Mouse (Mus musculus) kidney, postnatal 0 days (tissue): ENCODE measurements around the gene Ncam2. TPM values are rescaled to one million over a fixed set of nuclear protein-coding genes. Genes with fewer than 3 reads are reported as not detected.
A peak's percentile ranks its signal among the peaks of the same experiment; 100 is the strongest.

ENCODE experiments used
- ATAC-seq: fragments of 200-750 bp; cut with Nextera tagmentation; replicated peaks from 2 replicates; pipeline ENCODE4 v1.8.0; 2017; ENCODE audit warnings: low read depth, moderate number of reproducible peaks, moderate TSS enrichment, moderate library complexity; ENCODE audit not compliant: low FRiP score
- DNase-seq: peaks from one replicate; pipeline ENCODE4 v3.0.0-alpha.2; 2016; ENCODE audit warnings: low spot score
- H3K27ac ChIP-seq: fragments of 300-500 bp; sonication (generic); 2 replicates; pipeline ENCODE4 v1.5.1; 2014; ENCODE audit warnings: mild to moderate bottlenecking
- H3K27me3 ChIP-seq: fragments of 300-500 bp; sonication (generic); 2 replicates; pipeline ENCODE4 v1.6.1; 2014; ENCODE audit warnings: low read length, mixed read lengths; ENCODE audit not compliant: insufficient read depth
- H3K36me3 ChIP-seq: fragments of 300-500 bp; sonication (generic); 2 replicates; pipeline ENCODE4 v1.6.1; 2014; ENCODE audit warnings: low read length, mixed read lengths; ENCODE audit not compliant: insufficient read depth
- H3K4me1 ChIP-seq: fragments of 300-500 bp; sonication (generic); replicated peaks from 2 replicates; pipeline ENCODE4 v1.6.1; 2014; ENCODE audit warnings: antibody characterized with exemption, low read length, mixed read lengths; ENCODE audit not compliant: insufficient read depth
- H3K4me2 ChIP-seq: fragments of 300-500 bp; sonication (generic); 2 replicates; pipeline ENCODE4 v1.6.1; 2014; ENCODE audit warnings: mild to moderate bottlenecking, low read length, moderate library complexity, mixed read lengths
- H3K4me3 ChIP-seq: fragments of 300-500 bp; sonication (generic); replicated peaks from 2 replicates; pipeline ENCODE4 v1.5.1; 2014; ENCODE audit warnings: low read depth, low read length
- H3K9ac ChIP-seq: fragments of 300-500 bp; sonication (generic); 2 replicates; pipeline ENCODE4 v1.6.1; 2014; ENCODE audit warnings: low read depth, low read length
- H3K9me3 ChIP-seq: fragments of 300-500 bp; sonication (generic); replicated peaks from 2 replicates; pipeline ENCODE4 v1.6.1; 2016; ENCODE audit warnings: low read length, inconsistent platforms, mixed read lengths
- CTCF ChIP-seq: IDR thresholded peaks from 2 replicates; pipeline ENCODE4 v1.5.1; 2016; ENCODE audit warnings: antibody characterized with exemption, low read depth, mild to moderate bottlenecking, moderate library complexity
- WGBS: fragments of 180-500 bp; shearing (Covaris S2); extraction: QIAGEN DNeasy Blood & Tissue Kit; methylation state at CpG from one replicate; pipeline ENCODE4 v1.1.7; 2014; 5-methylcytosine and 5-hydroxymethylcytosine counted together
- polyA plus RNA-seq: library from polyadenylated mRNA; unstranded; fragments of >200 nt; fragmentation: Nextera tagmentation; extraction: Ambion mirVana; gene quantifications from 2 replicates; pipeline ENCODE4 v1.2.1, GENCODE M21; 2015

The Ncam2 gene
- polyA plus RNA-seq, 1 experiment from 2014 or later = 0.26 TPM

DNA sequence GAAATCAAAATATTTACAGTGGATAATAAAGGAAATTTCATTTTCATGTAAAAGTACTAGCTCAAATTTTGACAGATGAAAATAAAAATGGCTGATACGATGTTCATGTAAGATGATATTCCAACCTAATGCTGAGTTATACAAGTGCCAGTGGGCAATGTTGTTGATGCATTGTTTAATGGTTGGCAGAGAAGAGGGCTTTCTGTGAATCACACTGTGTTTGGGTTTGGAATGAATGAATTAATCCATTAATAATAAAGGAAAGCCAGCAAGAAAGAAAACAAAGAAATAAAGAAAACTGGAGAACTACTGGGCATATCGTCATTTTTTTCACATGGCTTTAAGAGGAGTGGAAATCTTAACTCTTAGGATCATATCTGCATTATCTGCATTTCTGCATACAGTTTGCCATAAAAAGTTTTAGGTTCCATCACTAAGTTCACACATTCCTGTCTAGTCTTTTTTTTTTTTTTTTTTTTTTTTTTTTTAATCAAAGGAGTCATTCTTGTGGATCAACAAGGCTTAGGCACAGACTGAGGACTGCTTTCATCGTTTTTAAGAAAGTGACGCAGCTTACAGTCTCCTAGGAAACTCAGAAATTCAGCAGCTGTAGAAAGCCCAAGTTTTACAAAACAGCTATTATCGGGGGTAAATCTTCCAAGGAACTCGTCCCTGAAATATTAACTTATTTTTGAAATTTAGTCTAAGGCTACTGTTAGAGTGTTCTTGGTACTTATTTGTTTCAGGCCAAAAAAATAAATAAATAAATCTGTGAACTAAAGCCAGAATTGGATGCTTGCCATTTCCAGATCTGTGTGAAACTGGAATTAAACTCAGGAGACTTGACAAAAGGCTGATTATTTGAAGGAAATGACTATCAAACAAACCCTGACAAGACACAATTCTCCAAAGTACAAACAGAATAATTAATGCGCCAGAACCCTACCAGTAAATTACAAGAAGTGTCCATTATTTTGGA lies 84.7 kb downstream of the Ncam2 start:
- ATAC-seq (no peak), DNase-seq (no peak)
- WGBS = 76% methylated on average over 7 of the region's 7 CpGs
- Histone ChIP-seq H3K36me3 (no peaks in the 10 kb centered on the region), H3K4me1 (no peaks in the 10 kb centered on the region), H3K27ac (no peak overlapping the region), H3K4me3 (no peak overlapping the region), H3K9me3 (no peaks in the 10 kb centered on the region), H3K27me3 (no peaks in the 10 kb centered on the region), H3K9ac (no peak overlapping the region), H3K4me2 (no peak overlapping the region)
- TF ChIP-seq CTCF = no peak

- Histone ChIP-seq H3K4me1 (no peaks in the 10 kb centered on the region), H3K4me3 (no peak overlapping the region), H3K9me3 (no peaks in the 10 kb centered on the region), H3K36me3 (no peaks in the 10 kb centered on the region), H3K4me2 (no peak overlapping the region), H3K27ac (no peak overlapping the region), H3K27me3 (no peaks in the 10 kb centered on the region), H3K9ac (no peak overlapping the region)
- ATAC-seq (no peak), DNase-seq (no peak)
- WGBS = 81% methylated on average over 2 of the region's 2 CpGs
- no peak for TF ChIP-seq CTCF
These were observed 85.4 kb downstream of the Ncam2 start for GRCm38 (mm10) chr16:81285882-81286281.

DNA sequence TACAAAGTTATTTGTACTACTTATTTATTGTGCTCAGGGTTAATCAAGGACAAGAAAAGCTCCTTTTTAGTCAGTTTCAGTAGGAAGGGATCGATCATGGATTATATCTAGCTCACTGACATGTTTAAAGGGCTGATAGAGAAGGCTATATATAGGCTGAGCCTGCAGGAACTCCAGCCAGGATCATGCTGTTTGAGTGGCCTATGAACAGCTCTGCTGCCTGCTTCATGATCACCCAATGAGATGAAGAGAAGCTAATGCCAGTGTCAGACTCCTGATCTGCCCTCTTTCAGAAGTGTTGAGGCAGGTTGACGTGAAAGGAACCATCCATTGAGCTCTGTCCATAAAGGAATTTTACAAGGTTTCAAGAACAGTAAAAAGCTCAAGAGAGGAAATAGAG lies 103.3 kb downstream of the Ncam2 start:
- Histone ChIP-seq H3K4me2 (no peak overlapping the region), H3K4me1 (no peaks in the 10 kb centered on the region), H3K9me3 (no peaks in the 10 kb centered on the region), H3K4me3 (no peak overlapping the region), H3K9ac (no peak overlapping the region), H3K27me3 (no peaks in the 10 kb centered on the region), H3K27ac (no peak overlapping the region), H3K36me3 (no peaks in the 10 kb centered on the region)
- DNase-seq (no peak), ATAC-seq (no peak)
- 71% methylated on average over 2 of the region's 2 CpGs for WGBS
- TF ChIP-seq CTCF = no peak

DNA sequence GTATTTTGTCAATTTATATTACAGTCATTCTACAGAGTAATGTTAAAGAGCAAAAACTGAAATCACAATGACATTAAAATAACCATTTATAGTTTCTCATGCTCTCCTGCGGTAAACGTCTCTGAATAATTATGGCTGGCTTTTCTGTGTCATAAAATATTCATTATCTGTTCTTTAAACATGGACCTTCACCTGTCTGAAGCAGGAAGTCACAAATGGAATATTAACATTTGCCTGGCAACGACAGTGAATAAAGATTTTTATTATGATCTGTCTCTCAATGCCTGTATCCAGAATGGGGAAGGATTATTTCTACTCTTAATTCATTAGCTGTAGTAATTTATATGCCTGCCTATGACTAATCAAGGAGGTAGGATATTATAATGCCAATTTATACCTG lies 108.7 kb downstream of the Ncam2 start:
- Histone ChIP-seq H3K36me3 (no peaks in the 10 kb centered on the region), H3K9ac (no peak overlapping the region), H3K9me3 (no peaks in the 10 kb centered on the region), H3K27ac (no peak overlapping the region), H3K27me3 (no peaks in the 10 kb centered on the region), H3K4me1 (no peaks in the 10 kb centered on the region), H3K4me2 (no peak overlapping the region), H3K4me3 (no peak overlapping the region)
- no peak for ATAC-seq
- no peak for DNase-seq
- no peak for TF ChIP-seq CTCF
- 84% methylated on average over 3 of the region's 3 CpGs for WGBS

GRCm38 (mm10) chr16:81319037-81319436 lies 118.5 kb downstream of the Ncam2 start:
- H3K9me3 ChIP-seq = no peaks in the 10 kb centered on the region
- whole genome bisulfite sequencing = 71% methylated on average over 1 of the region's 1 CpGs
- no peak overlapping the region for H3K27ac ChIP-seq
- no peaks in the 10 kb centered on the region for H3K36me3 ChIP-seq
- H3K4me3 ChIP-seq = no peak overlapping the region
- TF ChIP-seq CTCF = no peak
- no peak overlapping the region for H3K4me2 ChIP-seq
- no peak overlapping the region for H3K9ac ChIP-seq
- ATAC-seq (no peak), DNase-seq (no peak)
- H3K27me3 ChIP-seq = no peaks in the 10 kb centered on the region
- H3K4me1 ChIP-seq = no peaks in the 10 kb centered on the region

- Histone ChIP-seq H3K4me2 (no peak overlapping the region), H3K9ac (no peak overlapping the region), H3K9me3 (no peaks in the 10 kb centered on the region), H3K4me1 (no peaks in the 10 kb centered on the region), H3K27ac (no peak overlapping the region), H3K27me3 (no peaks in the 10 kb centered on the region), H3K36me3 (no peaks in the 10 kb centered on the region), H3K4me3 (no peak overlapping the region)
- 24% methylated on average over 2 of the region's 2 CpGs for WGBS
- ATAC-seq = no peak
- peak; percentile 77 for TF ChIP-seq CTCF
- peak; percentile 54 for DNase-seq
These were observed 130.0 kb downstream of the Ncam2 start for GRCm38 (mm10) chr16:81330539-81330938.

GRCm38 (mm10) chr16:81365901-81366300 lies 165.4 kb downstream of the Ncam2 start:
- Histone ChIP-seq H3K27ac (no peak overlapping the region), H3K36me3 (no peaks in the 10 kb centered on the region), H3K4me3 (no peak overlapping the region), H3K4me2 (no peak overlapping the region), H3K27me3 (no peaks in the 10 kb centered on the region), H3K9me3 (no peaks in the 10 kb centered on the region), H3K4me1 (no peaks in the 10 kb centered on the region), H3K9ac (no peak overlapping the region)
- no peak for DNase-seq
- 62% methylated on average over 2 of the region's 2 CpGs for WGBS
- no peak for TF ChIP-seq CTCF
- no peak for ATAC-seq
